Mouse (Mus musculus) bone marrow macrophage, adult 2 months (primary cell): ENCODE measurements around the gene Gse1.

Experiments used
- CTCF ChIP-seq: IDR thresholded peaks from 2 replicates; pipeline ENCODE4 v1.5.1; 2012; ENCODE audit warnings: low read depth, mild to moderate bottlenecking, low read length, moderate library complexity
- POLR2A ChIP-seq: IDR thresholded peaks from 2 replicates; pipeline ENCODE4 v1.6.1; 2012; ENCODE audit warnings: mild to moderate bottlenecking, low read depth, low read length, borderline replicate concordance

- TF ChIP-seq POLR2A (no peak), CTCF (no peak)
These were observed 127.8 kb downstream of the Gse1 start for GRCm38 (mm10) chr8:120356067-120356466.
